Mouse (Mus musculus) heart, embryonic 12.5 days (tissue): ENCODE results near the gene Oma1. TPM values are rescaled to one million over a fixed set of nuclear protein-coding genes. Genes with fewer than 3 reads are reported as not detected.

Source experiments
- ATAC-seq: fragments of 200-750 bp; cut with Nextera tagmentation; 2 replicates; pipeline ENCODE4 v1.8.0; 2017; ENCODE audit warnings: moderate TSS enrichment, moderate library complexity; ENCODE audit not compliant: insufficient number of reproducible peaks, low FRiP score
- H3K27ac ChIP-seq: fragments of 300-500 bp; sonication (generic); 2 replicates; pipeline ENCODE4 v1.5.1; 2016; ENCODE audit warnings: mild to moderate bottlenecking, moderate library complexity; ENCODE audit not compliant: poor library complexity, severe bottlenecking
- H3K27me3 ChIP-seq: fragments of 300-500 bp; sonication (generic); replicated peaks from 2 replicates; pipeline ENCODE4 v1.6.1; 2016; ENCODE audit warnings: mild to moderate bottlenecking, moderate library complexity
- H3K36me3 ChIP-seq: fragments of 300-500 bp; sonication (generic); 2 replicates; pipeline ENCODE4 v1.6.1; 2016; ENCODE audit warnings: mild to moderate bottlenecking, moderate library complexity
- H3K4me1 ChIP-seq: fragments of 300-500 bp; sonication (generic); replicated peaks from 2 replicates; pipeline ENCODE4 v1.6.1; 2016; ENCODE audit warnings: mild to moderate bottlenecking
- H3K4me2 ChIP-seq: fragments of 300-500 bp; sonication (generic); 2 replicates; pipeline ENCODE4 v1.6.1; 2016; ENCODE audit warnings: mild to moderate bottlenecking, moderate library complexity
- H3K4me3 ChIP-seq: fragments of 300-500 bp; sonication (generic); 2 replicates; pipeline ENCODE4 v1.5.1; 2016; ENCODE audit warnings: mild to moderate bottlenecking
- H3K9ac ChIP-seq: fragments of 300-500 bp; sonication (generic); 2 replicates; pipeline ENCODE4 v1.6.1; 2016; ENCODE audit warnings: mild to moderate bottlenecking, moderate library complexity
- H3K9me3 ChIP-seq: fragments of 300-500 bp; sonication (generic); replicated peaks from 2 replicates; pipeline ENCODE4 v1.6.1; 2016; ENCODE audit warnings: mild to moderate bottlenecking, moderate library complexity
- WGBS: fragments of 180-500 bp; shearing (Covaris S2); methylation state at CpG from one replicate; pipeline ENCODE4 v1.1.7; 2016; 5-methylcytosine and 5-hydroxymethylcytosine counted together
- polyA plus RNA-seq: library from polyadenylated mRNA; unstranded; fragments of >200 nt; fragmentation: Nextera tagmentation; extraction: Ambion mirVana; gene quantifications from 2 replicates; pipeline ENCODE4 v1.2.1, GENCODE M21; 2016

Oma1 gene
- polyA plus RNA-seq, 1 experiment from 2014 or later = 20.4 TPM

- H3K27me3 ChIP-seq = no peaks in the 10 kb centered on the region
- no peak overlapping the region for H3K4me3 ChIP-seq
- H3K4me1 ChIP-seq = no peaks in the 10 kb centered on the region; the same call in 1 of the 2 replicates
- H3K9ac ChIP-seq = no peak overlapping the region
- 68% methylated on average over 6 of the region's 6 CpGs for WGBS
- no peak for ATAC-seq
- H3K4me2 ChIP-seq = no peak overlapping the region
- H3K9me3 ChIP-seq = no peaks in the 10 kb centered on the region
- H3K27ac ChIP-seq = no peak overlapping the region
- H3K36me3 ChIP-seq = no peaks in the 10 kb centered on the region; the same call in 1 of the 2 replicates
These were observed 7.8 kb downstream of the Oma1 start for GRCm38 (mm10) chr4:103321461-103321860.

GRCm38 (mm10) chr4:103324688-103325451, 11.3 kb downstream of the Oma1 start:
- no peak overlapping the region for H3K4me2 ChIP-seq
- H3K4me3 ChIP-seq = no peak overlapping the region
- no peaks in the 10 kb centered on the region for H3K27me3 ChIP-seq
- ATAC-seq = no peak
- H3K27ac ChIP-seq = no peak overlapping the region
- 60% methylated on average over 17 of the region's 17 CpGs for WGBS
- no peaks in the 10 kb centered on the region for H3K36me3 ChIP-seq
- peaks cover 7% of the 10 kb centered on the region; the same call in 1 of the 2 replicates for H3K4me1 ChIP-seq
- no peak overlapping the region for H3K9ac ChIP-seq
- H3K9me3 ChIP-seq = no peaks in the 10 kb centered on the region

GRCm38 (mm10) chr4:103326994-103327393, 13.4 kb downstream of the Oma1 start:
- Histone ChIP-seq H3K27ac (no peak overlapping the region), H3K4me2 (no peak overlapping the region), H3K4me1 (peaks cover 7% of the 10 kb centered on the region; the same call in 1 of the 2 replicates), H3K4me3 (no peak overlapping the region), H3K9me3 (no peaks in the 10 kb centered on the region), H3K27me3 (no peaks in the 10 kb centered on the region), H3K9ac (no peak overlapping the region), H3K36me3 (peaks cover 7% of the 10 kb centered on the region)
- no peak for ATAC-seq
- 69% methylated on average over 3 of the region's 3 CpGs for WGBS

GRCm38 (mm10) chr4:103329348-103329747, 15.7 kb downstream of the Oma1 start:
- H3K4me1 ChIP-seq = peaks cover 7% of the 10 kb centered on the region; the same call in 1 of the 2 replicates
- H3K4me2 ChIP-seq = no peak overlapping the region
- H3K27me3 ChIP-seq = no peaks in the 10 kb centered on the region
- no peak for ATAC-seq
- 57% methylated on average over 6 of the region's 6 CpGs for WGBS
- H3K4me3 ChIP-seq = no peak overlapping the region
- H3K36me3 ChIP-seq = peaks cover 21% of the 10 kb centered on the region
- no peak overlapping the region; the same call in 1 of the 2 replicates for H3K27ac ChIP-seq
- H3K9ac ChIP-seq = no peak overlapping the region
- no peaks in the 10 kb centered on the region for H3K9me3 ChIP-seq

- Histone ChIP-seq H3K9ac (no peak overlapping the region), H3K4me3 (no peak overlapping the region), H3K9me3 (no peaks in the 10 kb centered on the region), H3K4me1 (no peaks in the 10 kb centered on the region), H3K36me3 (peaks cover 21% of the 10 kb centered on the region), H3K27me3 (no peaks in the 10 kb centered on the region), H3K27ac (no peak overlapping the region), H3K4me2 (no peak overlapping the region)
- ATAC-seq = no peak
- WGBS = 86% methylated on average over 5 of the region's 5 CpGs
These were observed 21.5 kb downstream of the Oma1 start for GRCm38 (mm10) chr4:103335134-103335533.

GRCm38 (mm10) chr4:103340726-103341125, 27.1 kb downstream of the Oma1 start:
- no peak for ATAC-seq
- Histone ChIP-seq H3K9ac (no peak overlapping the region), H3K9me3 (no peaks in the 10 kb centered on the region), H3K27ac (no peak overlapping the region), H3K36me3 (no peaks in the 10 kb centered on the region), H3K4me2 (no peak overlapping the region), H3K4me1 (no peaks in the 10 kb centered on the region), H3K27me3 (no peaks in the 10 kb centered on the region), H3K4me3 (no peak overlapping the region)
- 47% methylated on average over 1 of the region's 1 CpGs for WGBS

GRCm38 (mm10) chr4:103341620-103342019, 28.0 kb downstream of the Oma1 start:
- Histone ChIP-seq H3K9me3 (no peaks in the 10 kb centered on the region), H3K4me2 (no peak overlapping the region), H3K4me1 (no peaks in the 10 kb centered on the region), H3K9ac (no peak overlapping the region), H3K4me3 (no peak overlapping the region), H3K27ac (no peak overlapping the region), H3K36me3 (no peaks in the 10 kb centered on the region), H3K27me3 (no peaks in the 10 kb centered on the region)
- WGBS = 76% methylated on average over 4 of the region's 4 CpGs
- no peak for ATAC-seq

GRCm38 (mm10) chr4:103346058-103346457, 32.4 kb downstream of the Oma1 start:
- no peaks in the 10 kb centered on the region for H3K9me3 ChIP-seq
- no peak overlapping the region for H3K4me3 ChIP-seq
- H3K4me1 ChIP-seq = no peaks in the 10 kb centered on the region
- 46% methylated on average over 2 of the region's 2 CpGs for WGBS
- no peak overlapping the region for H3K9ac ChIP-seq
- no peak overlapping the region for H3K4me2 ChIP-seq
- H3K27me3 ChIP-seq = no peaks in the 10 kb centered on the region
- no peak for ATAC-seq
- no peaks in the 10 kb centered on the region for H3K36me3 ChIP-seq
- no peak overlapping the region for H3K27ac ChIP-seq

GRCm38 (mm10) chr4:103346849-103347248, 33.2 kb downstream of the Oma1 start:
- no peak for ATAC-seq

GRCm38 (mm10) chr4:103349219-103349618, 35.6 kb downstream of the Oma1 start:
- ATAC-seq = no peak
- WGBS = 86% methylated on average over 4 of the region's 4 CpGs

More at GRCm38 (mm10) chr4:103346849-103347248, 33.2 kb downstream of the Oma1 start:
- WGBS = 69% methylated on average over 5 of the region's 5 CpGs
- no peaks in the 10 kb centered on the region for H3K27me3 ChIP-seq
- no peaks in the 10 kb centered on the region for H3K36me3 ChIP-seq
- no peaks in the 10 kb centered on the region for H3K4me1 ChIP-seq
- no peak overlapping the region for H3K27ac ChIP-seq
- H3K4me3 ChIP-seq = no peak overlapping the region
- H3K9ac ChIP-seq = no peak overlapping the region
- no peak overlapping the region for H3K4me2 ChIP-seq
- H3K9me3 ChIP-seq = no peaks in the 10 kb centered on the region

GRCm38 (mm10) chr4:103352926-103353325, 39.3 kb downstream of the Oma1 start:
- ATAC-seq = no peak

More at GRCm38 (mm10) chr4:103349219-103349618, 35.6 kb downstream of the Oma1 start:
- no peaks in the 10 kb centered on the region for H3K4me1 ChIP-seq
- no peak overlapping the region for H3K27ac ChIP-seq
- no peaks in the 10 kb centered on the region for H3K9me3 ChIP-seq
- 0 out of 2 replicates have a peak, but pooled peaks cover 3% of the 10 kb centered on the region for H3K36me3 ChIP-seq
- no peak overlapping the region for H3K4me3 ChIP-seq
- H3K27me3 ChIP-seq = no peaks in the 10 kb centered on the region
- no peak overlapping the region for H3K9ac ChIP-seq
- H3K4me2 ChIP-seq = no peak overlapping the region

More at GRCm38 (mm10) chr4:103352926-103353325, 39.3 kb downstream of the Oma1 start:
- Histone ChIP-seq H3K36me3 (0 out of 2 replicates have a peak, but pooled peaks cover 3% of the 10 kb centered on the region), H3K9ac (no peak overlapping the region), H3K4me2 (no peak overlapping the region), H3K4me1 (no peaks in the 10 kb centered on the region), H3K4me3 (no peak overlapping the region), H3K27ac (no peak overlapping the region), H3K9me3 (no peaks in the 10 kb centered on the region), H3K27me3 (no peaks in the 10 kb centered on the region)
- 95% methylated on average over 5 of the region's 5 CpGs for WGBS
